Mouse (Mus musculus): ENCODE data around the gene Slc4a1ap. TPM values are rescaled to one million over a fixed set of nuclear protein-coding genes. Genes with fewer than 3 reads are reported as not detected.
"Not testable (repeated sequence)": the region's sequence is repeated elsewhere in the genome, so short reads cannot be mapped to it uniquely, and the experiment has no call there.

Slc4a1ap gene
- total RNA-seq (2021): 10 to 100 TPM; 41.9 to 47.4 TPM

- intact Hi-C loops (cut with DNase I): no loop called here
- DNase-seq (ENCODE audit: extremely low spot score in 1 of 2, low spot score in 2 of 2): peak; percentile 70 to 77
Measured at GRCm38 (mm10) chr5:31526354-31527116, at the start of gene Slc4a1ap. Gene Slc4a1ap, plus strand, starts transcription at chr5:31526995.

DNA sequence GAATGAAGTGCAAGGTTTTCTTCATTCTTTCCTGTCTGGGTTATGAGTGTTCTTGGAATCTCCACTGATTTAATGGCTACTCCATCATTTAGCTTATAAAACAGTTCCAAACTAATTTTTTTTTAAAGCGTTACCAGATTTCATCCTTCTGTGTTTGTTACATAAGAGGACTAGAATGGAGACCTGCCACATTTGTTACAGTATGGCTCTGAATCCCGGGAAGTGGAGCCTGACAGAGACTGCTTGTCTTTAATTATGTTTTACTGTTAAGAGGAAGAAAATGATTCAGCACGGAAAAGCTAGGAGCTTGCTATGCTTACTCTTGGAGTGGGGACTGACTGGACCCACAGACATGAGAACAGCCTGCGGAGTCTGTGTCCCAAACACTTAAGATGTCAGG lies 46.3 kb upstream of the Slc4a1ap start:
- no peak for DNase-seq (ENCODE audit: extremely low spot score in 1 of 2, low spot score in 2 of 2)
- intact Hi-C loops (cut with DNase I): no loop called here

DNA sequence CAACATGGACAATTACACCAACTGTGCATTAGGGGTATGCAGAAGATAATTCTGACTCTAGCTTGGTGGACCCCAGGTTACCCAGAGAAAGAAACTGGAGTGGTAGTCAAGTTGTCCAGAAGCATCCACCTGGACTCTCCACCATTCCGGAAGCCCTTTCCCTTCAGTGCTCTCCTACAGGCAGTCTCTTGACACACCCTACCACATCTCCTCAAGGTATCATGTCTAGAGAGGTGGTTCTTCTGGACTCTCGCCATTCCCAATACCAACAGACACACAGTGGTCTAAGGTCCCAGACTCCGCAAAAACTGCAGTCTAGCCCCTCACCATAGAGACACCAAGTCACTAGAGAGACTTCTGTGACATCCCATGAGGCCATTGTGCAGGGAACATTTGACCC lies 41.4 kb upstream of the Slc4a1ap start, which contains the start of gene 4930548H24Rik:
Gene 4930548H24Rik (plus strand): TSS at position 301 of the 400 bp plus-strand sequence.
- DNase-seq (ENCODE audit: extremely low spot score in 1 of 2, low spot score in 2 of 2): no peak
- intact Hi-C loops (cut with DNase I): no loop called here

DNA sequence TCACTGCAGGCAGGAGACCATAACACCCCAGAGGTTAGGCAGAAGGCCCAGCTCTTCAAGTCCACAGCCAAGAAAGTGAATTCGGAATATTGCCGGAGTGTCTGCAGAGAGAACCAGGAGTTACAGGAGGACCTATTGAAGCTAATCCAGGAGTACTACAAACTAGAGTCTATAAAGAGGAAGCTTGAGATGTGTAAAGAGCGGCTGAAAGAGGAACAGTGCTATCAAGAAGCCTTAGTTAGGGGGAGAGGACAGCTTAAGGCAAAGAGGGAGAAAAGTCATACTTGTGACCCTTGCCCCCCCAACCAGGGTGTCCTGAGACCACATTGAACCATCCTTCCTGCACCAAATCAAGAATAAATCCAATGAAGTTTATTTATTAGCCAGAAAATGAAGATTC lies 38.9 kb upstream of the Slc4a1ap start:
- no peak for DNase-seq (ENCODE audit: extremely low spot score in 1 of 2, low spot score in 2 of 2)
- intact Hi-C loops (cut with DNase I): no loop called here

- intact Hi-C loops (cut with DNase I): no loop called here
Measured at GRCm38 (mm10) chr5:31489116-31489769, 37.6 kb upstream of the Slc4a1ap start.

DNA sequence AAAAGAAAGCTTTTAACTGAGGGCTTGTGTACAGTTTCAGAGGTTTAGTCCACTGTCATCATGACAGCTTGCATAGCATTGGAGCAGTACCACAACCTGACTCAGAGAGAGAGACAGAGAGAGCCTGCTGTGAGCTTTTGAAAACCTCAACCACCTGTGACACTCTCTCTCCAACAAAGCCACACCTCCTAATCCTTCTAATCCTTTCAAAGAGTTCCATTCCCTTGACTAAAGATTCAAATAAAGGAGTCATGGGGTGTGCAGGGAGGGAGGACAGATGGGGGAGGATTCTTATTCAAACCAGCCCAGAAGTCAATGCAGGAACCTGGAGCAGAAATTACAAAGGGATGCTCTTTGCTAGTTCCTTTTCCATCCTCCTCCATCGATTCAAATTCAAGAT lies 34.8 kb upstream of the Slc4a1ap start:
- DNase-seq (ENCODE audit: extremely low spot score in 1 of 2, low spot score in 2 of 2): no peak
- intact Hi-C loops (cut with DNase I): no loop called here

More at GRCm38 (mm10) chr5:31489116-31489769, 37.6 kb upstream of the Slc4a1ap start:
- no peak for DNase-seq (ENCODE audit: extremely low spot score in 1 of 2, low spot score in 2 of 2)

DNA sequence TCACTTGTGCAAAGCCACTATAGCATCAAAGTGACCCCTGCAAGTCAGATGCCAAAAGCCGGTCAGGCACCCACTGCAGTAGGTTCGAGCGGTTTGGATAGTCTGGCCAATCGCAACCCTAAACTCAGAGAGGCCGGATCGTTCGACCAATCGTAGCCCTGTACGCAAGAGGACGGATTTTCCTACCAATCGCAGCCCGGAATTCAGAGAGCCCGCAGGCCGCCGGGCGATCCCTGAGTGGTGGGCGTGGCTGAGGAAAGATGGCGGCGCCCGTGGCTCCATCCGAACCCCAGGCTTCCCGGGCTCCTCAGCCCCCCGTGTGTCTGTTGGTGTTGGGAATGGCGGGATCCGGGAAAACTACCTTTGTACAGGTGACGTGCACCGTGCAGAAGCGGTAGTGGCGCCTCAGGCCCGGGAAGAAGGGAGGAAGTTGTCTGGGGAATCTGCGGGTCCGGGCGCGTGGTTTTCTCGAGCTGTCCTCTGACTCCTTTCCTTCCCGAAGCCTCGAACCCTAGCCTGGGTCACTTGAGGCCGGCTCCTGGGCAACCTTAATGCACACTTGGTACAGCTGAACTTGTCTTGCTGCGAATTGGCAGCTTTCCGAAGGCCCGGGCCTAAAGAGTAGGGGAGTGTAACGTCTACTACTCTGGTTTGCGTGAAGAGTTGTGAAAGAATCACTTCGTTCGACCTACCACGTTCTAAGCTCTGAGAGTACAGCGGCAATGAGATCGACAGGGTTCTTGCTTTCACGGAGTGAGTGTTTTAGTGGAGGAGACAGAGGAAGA lies 32.1 kb upstream of the Slc4a1ap start, which contains the start of gene Gpn1:
Gene Gpn1 (plus strand): TSS at position 229 of the 785 bp plus-strand sequence.
- DNase-seq (ENCODE audit: extremely low spot score in 1 of 2, low spot score in 2 of 2): peak; percentile 94 to 96
- intact Hi-C loops (cut with DNase I): no loop called here

GRCm38 (mm10) chr5:31504843-31505242 lies 22.0 kb upstream of the Slc4a1ap start:
- intact Hi-C loops (cut with DNase I): loop anchor here (5.0 kb wide), 1 partner anchor 37 kb away; no protein-coding TSS in a partner anchor
- no peak for DNase-seq (ENCODE audit: extremely low spot score in 1 of 2, low spot score in 2 of 2)

DNA sequence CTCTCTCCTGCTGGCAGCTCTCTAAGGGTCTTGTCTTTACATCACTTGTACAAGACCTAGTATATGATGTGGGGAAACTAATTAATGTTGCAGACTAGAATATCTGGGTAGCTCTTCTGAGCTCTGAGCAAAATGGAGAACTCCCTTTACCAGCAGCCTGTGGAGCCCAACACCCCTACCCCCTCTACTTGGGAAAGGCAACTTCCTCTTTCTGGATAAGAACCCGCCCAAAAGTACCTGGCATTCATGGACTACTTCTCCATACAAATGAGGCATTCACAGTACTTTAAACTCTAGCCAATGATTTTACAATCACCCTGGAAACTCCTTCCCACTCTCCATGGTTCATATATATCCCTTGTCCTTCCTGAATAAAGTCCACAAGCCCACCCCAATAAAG lies 14.3 kb upstream of the Slc4a1ap start:
- intact Hi-C loops (cut with DNase I): no loop called here
- DNase-seq (ENCODE audit: extremely low spot score in 1 of 2, low spot score in 2 of 2): no peak

GRCm38 (mm10) chr5:31520556-31520955 lies 6.2 kb upstream of the Slc4a1ap start:
- intact Hi-C loops (cut with DNase I): no loop called here
- no peak for DNase-seq (ENCODE audit: extremely low spot score in 1 of 2, low spot score in 2 of 2)

DNA sequence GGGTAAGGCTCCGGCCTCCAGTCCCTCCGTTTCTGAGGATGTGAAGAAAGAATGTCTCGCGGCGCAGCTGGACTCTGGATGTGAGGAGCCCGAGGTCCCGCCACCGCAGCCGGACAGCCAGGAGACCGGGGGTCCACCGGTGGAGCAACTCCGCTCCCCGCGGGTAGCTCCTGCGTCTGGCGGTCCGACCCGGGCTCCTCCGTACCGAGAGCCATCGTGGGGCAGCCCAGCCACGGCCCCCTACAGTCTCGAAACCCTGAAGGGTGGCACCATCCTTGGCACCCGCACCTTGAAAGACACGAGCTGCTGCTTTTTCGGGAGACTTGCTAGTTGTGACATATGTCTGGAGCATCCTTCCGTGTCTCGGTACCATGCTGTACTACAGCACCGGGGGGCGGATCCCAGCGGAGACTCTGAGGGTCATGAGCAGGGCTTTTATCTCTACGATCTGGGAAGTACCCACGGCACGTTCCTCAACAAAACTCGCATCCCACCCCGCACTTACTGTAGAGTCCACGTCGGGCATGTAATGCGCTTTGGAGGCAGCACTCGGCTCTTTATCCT lies 404 bp downstream of the Slc4a1ap start:
- peak in 1 of 2 experiments; percentile 43 for DNase-seq (ENCODE audit: extremely low spot score in 1 of 2, low spot score in 2 of 2)
- intact Hi-C loops (cut with DNase I): no loop called here

DNA sequence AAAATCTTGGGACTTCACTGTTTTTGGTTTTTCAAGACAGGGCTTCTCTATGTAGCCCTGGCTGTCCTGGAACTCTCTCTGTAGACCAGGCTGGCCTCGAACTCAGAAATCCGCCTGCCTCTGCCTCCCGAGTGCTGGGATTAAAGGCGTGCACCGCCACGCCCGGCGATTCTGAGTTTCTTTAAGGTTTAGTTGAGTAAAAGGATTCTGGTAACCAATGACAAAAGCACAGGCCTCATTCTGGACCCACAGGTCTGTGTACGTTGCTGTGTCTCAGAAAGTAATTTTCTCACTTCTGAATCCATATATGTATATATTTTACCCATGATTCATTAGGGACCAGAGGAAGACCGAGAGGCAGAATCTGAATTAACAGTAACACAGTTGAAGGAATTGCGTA lies 912 bp downstream of the Slc4a1ap start, which contains the start of gene Supt7l:
Gene Supt7l (minus strand): TSS at position 101 of the 400 bp plus-strand sequence.
- DNase-seq (ENCODE audit: extremely low spot score in 1 of 2, low spot score in 2 of 2); intact Hi-C loops (cut with DNase I): not testable (repeated sequence)

DNA sequence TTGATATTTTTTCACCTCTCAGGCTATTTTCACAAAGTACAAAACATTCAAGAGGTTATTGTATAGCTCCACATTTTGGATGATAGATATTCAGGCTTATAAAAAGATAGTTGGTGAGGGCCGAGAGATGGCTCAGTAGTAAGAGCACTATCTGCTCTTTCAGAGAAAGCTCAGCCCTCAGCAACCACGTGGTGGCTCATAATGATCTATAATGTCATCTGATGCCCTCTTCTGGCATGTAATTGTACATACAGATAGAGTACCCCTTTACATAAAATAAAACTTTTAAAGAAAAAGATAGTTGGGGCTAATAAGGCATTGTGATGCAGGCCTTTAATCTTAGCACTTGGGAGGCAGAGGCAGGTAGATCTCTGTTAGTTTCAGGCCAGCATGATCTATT lies 1.8 kb downstream of the Slc4a1ap start:
- no peak for DNase-seq (ENCODE audit: extremely low spot score in 1 of 2, low spot score in 2 of 2)
- intact Hi-C loops (cut with DNase I): no loop called here

DNA sequence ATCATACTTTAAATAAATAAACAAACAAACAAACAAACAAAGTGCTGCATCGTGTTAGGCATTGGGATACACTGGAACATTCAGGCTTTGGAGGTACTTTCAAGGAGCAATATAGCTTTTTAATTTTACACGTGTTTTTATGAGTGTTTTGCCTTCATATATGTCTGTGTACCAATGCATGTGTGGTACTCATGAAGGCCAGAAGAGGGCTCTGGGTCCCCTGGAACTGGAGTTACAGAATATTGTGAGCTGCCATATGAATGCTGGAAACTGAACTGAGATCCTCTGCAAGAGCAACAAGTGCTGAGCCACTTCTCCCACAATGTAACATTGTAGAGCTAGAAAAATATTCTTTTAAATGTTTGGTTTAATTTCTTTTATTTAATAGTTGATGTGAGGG lies 8.4 kb downstream of the Slc4a1ap start:
- DNase-seq (ENCODE audit: extremely low spot score in 1 of 2, low spot score in 2 of 2): no peak
- intact Hi-C loops (cut with DNase I): no loop called here

DNA sequence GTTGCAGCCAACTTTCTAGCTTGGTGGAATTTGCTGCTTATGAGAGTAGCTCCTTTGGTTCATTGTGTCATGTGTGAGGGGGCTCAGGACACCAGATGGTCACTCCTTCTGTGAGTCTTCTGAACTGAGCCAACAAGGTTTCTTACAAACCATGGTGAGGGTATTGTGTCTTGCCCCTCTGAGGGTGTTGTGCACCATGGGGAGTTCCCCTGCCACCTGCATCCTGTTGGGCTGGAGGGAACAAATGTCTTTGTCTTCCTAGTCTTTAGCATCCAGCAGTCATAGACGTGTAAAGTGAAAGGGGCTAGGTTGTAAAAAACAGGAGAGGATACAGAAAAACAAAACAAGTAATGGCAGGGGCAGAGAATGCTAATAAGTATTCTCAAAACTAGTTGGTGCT lies 32.6 kb downstream of the Slc4a1ap start:
- intact Hi-C loops (cut with DNase I): no loop called here
- no peak for DNase-seq (ENCODE audit: extremely low spot score in 1 of 2, low spot score in 2 of 2)

GRCm38 (mm10) chr5:31560352-31560751 lies 33.6 kb downstream of the Slc4a1ap start:
- intact Hi-C loops (cut with DNase I): loop anchor here (5.0 kb wide), 2 partner anchors 577 to 742 kb away; partner anchors contain the start of gene Fosl2
- no peak for DNase-seq (ENCODE audit: extremely low spot score in 1 of 2, low spot score in 2 of 2)

- peak; percentile 56 to 80 for DNase-seq (ENCODE audit: extremely low spot score in 1 of 2, low spot score in 2 of 2)
- intact Hi-C loops (cut with DNase I): loop anchor here (2.0 to 5.0 kb wide), 3 partner anchors 575 to 740 kb away; partner anchors contain the start of gene Fosl2
Measured at GRCm38 (mm10) chr5:31562036-31562666, 35.4 kb downstream of the Slc4a1ap start.

GRCm38 (mm10) chr5:31563496-31563895 lies 36.7 kb downstream of the Slc4a1ap start:
- intact Hi-C loops (cut with DNase I): loop anchor here (2.0 to 5.0 kb wide), 3 partner anchors 574 to 739 kb away; partner anchors contain the start of gene Fosl2

More at GRCm38 (mm10) chr5:31563496-31563895, 36.7 kb downstream of the Slc4a1ap start:
- DNase-seq (ENCODE audit: extremely low spot score in 1 of 2, low spot score in 2 of 2): peak; percentile 67 to 78

Measured in left cerebral cortex, postnatal 10 days (tissue).